Mouse (Mus musculus) small intestine, adult 2 months (tissue): ENCODE data around the gene Rad9a.

ENCODE experiments used
- CTCF ChIP-seq: fragments of 200-500 bp; IDR thresholded peaks from 2 replicates; pipeline ENCODE4 v1.5.1; 2012; ENCODE audit warnings: low read depth, mild to moderate bottlenecking, control low read depth, inconsistent platforms, low read length, moderate library complexity, mixed read lengths; ENCODE audit not compliant: insufficient replicate concordance, insufficient read length; ENCODE audit errors: extremely low read depth
- POLR2A ChIP-seq: fragments of 200-500 bp; IDR thresholded peaks from 2 replicates; pipeline ENCODE4 v1.6.1; 2012; ENCODE audit warnings: low read depth, mild to moderate bottlenecking, control low read depth, inconsistent platforms, low read length, moderate library complexity

DNA sequence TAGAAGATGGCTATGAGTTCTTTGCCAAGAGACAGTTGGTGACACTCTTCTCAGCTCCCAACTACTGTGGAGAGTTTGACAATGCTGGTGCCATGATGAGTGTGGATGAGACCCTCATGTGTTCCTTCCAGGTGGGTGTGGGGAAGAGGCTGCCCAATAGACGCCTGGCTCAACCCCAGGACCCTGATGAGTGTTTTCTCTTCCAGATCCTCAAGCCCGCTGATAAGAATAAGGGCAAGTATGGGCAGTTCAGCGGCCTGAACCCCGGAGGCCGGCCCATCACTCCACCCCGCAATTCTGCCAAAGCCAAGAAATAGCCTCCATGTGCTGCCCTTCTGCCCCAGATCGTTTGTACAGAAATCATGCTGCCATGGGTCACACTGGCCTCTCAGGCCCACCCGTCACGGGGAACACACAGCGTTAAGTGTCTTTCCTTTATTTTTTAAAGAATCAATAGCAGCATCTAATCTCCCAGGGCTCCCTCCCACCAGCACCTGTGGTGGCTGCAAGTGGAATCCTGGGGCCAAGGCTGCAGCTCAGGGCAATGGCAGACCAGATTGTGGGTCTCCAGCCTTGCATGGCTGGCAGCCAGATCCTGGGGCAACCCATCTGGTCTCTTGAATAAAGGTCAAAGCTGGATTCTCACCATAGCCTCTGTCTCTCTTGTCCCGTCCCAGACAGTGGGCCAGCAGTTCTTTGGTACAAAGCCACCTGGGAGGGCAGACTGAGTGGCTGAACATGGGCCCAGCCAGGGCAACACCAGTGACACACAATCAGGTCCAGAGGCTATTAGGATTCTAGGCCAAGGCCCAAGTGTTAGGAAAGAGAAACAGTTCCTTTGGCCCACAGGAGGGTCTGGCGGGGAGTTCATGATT is 6.4 kb downstream of the Rad9a start:
- TF ChIP-seq POLR2A (no peak), CTCF (no peak)
